38 mouse cellular contexts compared by ENCODE assay signal in the genomic region with DNA sequence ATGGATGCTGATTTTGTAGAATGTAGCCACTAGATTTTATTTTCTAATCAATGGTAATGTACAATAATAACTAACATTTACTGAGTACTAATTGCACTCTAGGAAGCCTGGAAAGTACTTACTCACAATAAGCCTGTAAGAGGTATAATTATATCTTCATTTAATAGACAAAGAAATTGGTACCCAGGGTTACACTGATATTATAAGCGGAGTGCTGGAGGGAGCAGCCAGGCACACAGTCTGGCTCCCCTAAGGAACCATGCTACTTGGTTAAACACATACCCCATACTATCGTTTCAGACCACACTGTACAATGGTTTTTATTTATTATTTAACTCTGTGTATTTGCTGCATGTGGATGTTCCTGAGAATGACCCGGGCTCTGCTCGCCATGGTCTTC. TPM values are rescaled to one million over a fixed set of nuclear protein-coding genes. Genes with fewer than 3 reads are reported as not detected.
A peak's percentile ranks its signal among the peaks of the same experiment; 100 is the strongest.
DNase-seq lines count a peak whose midpoint lies in the region; ATAC-seq and TF ChIP-seq lines count a peak whose summit lies in the region.
"Had no signal": no experiment of that assay in that cellular context is flagged by ENCODE, and none has a peak within 500 bp of the region (broad histone marks: within the 10 kb centered on the region; RNA-seq: fewer than 3 reads in every experiment).

No protein-coding gene starts in this region.

- H3K36me3 ChIP-seq in forebrain, embryonic 13.5 days (ENCODE audit: poor library complexity, severe bottlenecking) = no peaks in the 10 kb centered on the region
- H3K36me3 ChIP-seq in forebrain, embryonic 11.5 days (ENCODE audit: control insufficient read depth, insufficient read depth, low read length) = no peaks in the 10 kb centered on the region
- no peaks in the 10 kb centered on the region for H3K36me3 ChIP-seq in forebrain, embryonic 14.5 days (ENCODE audit: control insufficient read depth, insufficient read depth, low read length)
- no peaks in the 10 kb centered on the region for H3K36me3 ChIP-seq in forebrain, postnatal 0 days (ENCODE audit: insufficient read depth)
- no peaks in the 10 kb centered on the region for H3K36me3 ChIP-seq in liver, postnatal 0 days (replicated peaks; ENCODE audit: insufficient read depth, low read length)
- H3K36me3 ChIP-seq: embryonic facial prominence, embryonic 10.5 days; embryonic facial prominence, embryonic 13.5 days; G1E; hindbrain, embryonic 12.5 days had no signal

- H3K4me2 ChIP-seq in forebrain, embryonic 13.5 days = no peak overlapping the region
- no peak overlapping the region for H3K4me2 ChIP-seq in forebrain, embryonic 11.5 days (ENCODE audit: low read depth, low read length, severe bottlenecking)
- H3K4me2 ChIP-seq in forebrain, embryonic 14.5 days (ENCODE audit: low read length) = no peak overlapping the region
- no peak overlapping the region for H3K4me2 ChIP-seq in forebrain, postnatal 0 days (ENCODE audit: low read depth)
- H3K4me2 ChIP-seq in liver, postnatal 0 days (ENCODE audit: low read depth, low read length) = no peak overlapping the region
- H3K4me2 ChIP-seq: embryonic facial prominence, embryonic 13.5 days; heart, embryonic 11.5 days; hindbrain, embryonic 12.5 days had no signal

- ATAC-seq in forebrain, embryonic 13.5 days = peak; percentile 50; the same call in 1 of the 2 replicates
- ATAC-seq in forebrain, embryonic 11.5 days (replicated peaks; ENCODE audit: low FRiP score) = no peak
- peak; percentile 37; the same call in 1 of the 2 replicates for ATAC-seq in forebrain, embryonic 14.5 days
- ATAC-seq in forebrain, postnatal 0 days = peak; percentile 81
- ATAC-seq in frontal cortex, adult (ENCODE audit: low TSS enrichment) = no peak
- ATAC-seq in monocyte, adult 5-6 weeks (replicated peaks; ENCODE audit: insufficient number of reproducible peaks, low FRiP score, low TSS enrichment, poor library complexity, severe bottlenecking) = no peak
- no peak for ATAC-seq in liver, postnatal 0 days
- ATAC-seq: hindbrain, postnatal 0 days; inflammation-experienced regulatory T-cells, adult 6 months; intestine, embryonic 16.5 days; Patski had no signal

- H3K27ac ChIP-seq in forebrain, embryonic 13.5 days = no peak overlapping the region
- no peak overlapping the region for H3K27ac ChIP-seq in forebrain, embryonic 11.5 days (ENCODE audit: low read depth, low read length)
- H3K27ac ChIP-seq in forebrain, embryonic 14.5 days (ENCODE audit: low read depth, low read length) = no peak overlapping the region
- no peak overlapping the region for H3K27ac ChIP-seq in forebrain, postnatal 0 days (ENCODE audit: low read depth, low read length)
- no peak overlapping the region for H3K27ac ChIP-seq in liver, postnatal 0 days (ENCODE audit: low read depth)
- H3K27ac ChIP-seq: embryonic facial prominence, embryonic 10.5 days; embryonic facial prominence, embryonic 13.5 days; gastrocnemius, adult 2 months; hindbrain, embryonic 12.5 days; hindbrain, postnatal 0 days had no signal

- H3K27me3 ChIP-seq in forebrain, embryonic 13.5 days = peaks cover 29% of the 10 kb centered on the region
- H3K27me3 ChIP-seq in forebrain, embryonic 11.5 days (ENCODE audit: control insufficient read depth, insufficient read depth, low read length) = no peaks in the 10 kb centered on the region
- H3K27me3 ChIP-seq in forebrain, embryonic 14.5 days (replicated peaks; ENCODE audit: control insufficient read depth, insufficient read depth, low read length) = peaks cover 3% of the 10 kb centered on the region; the same call in 1 of the 2 replicates
- H3K27me3 ChIP-seq in forebrain, postnatal 0 days (ENCODE audit: insufficient read depth, low read length) = no peaks in the 10 kb centered on the region; the same call in 1 of the 2 replicates
- H3K27me3 ChIP-seq in liver, postnatal 0 days (ENCODE audit: insufficient read depth, low read length) = no peaks in the 10 kb centered on the region
- H3K27me3 ChIP-seq: CH12.LX; embryonic facial prominence, embryonic 13.5 days; hindbrain, embryonic 12.5 days had no signal

- H3K4me1 ChIP-seq in forebrain, embryonic 13.5 days = no peaks in the 10 kb centered on the region
- 0 out of 2 replicates have a peak, but pooled peaks cover 2% of the 10 kb centered on the region for H3K4me1 ChIP-seq in forebrain, embryonic 11.5 days (replicated peaks; ENCODE audit: control insufficient read depth, insufficient read depth, low read length)
- H3K4me1 ChIP-seq in forebrain, embryonic 14.5 days (ENCODE audit: control insufficient read depth, insufficient read depth, low read length) = no peaks in the 10 kb centered on the region
- H3K4me1 ChIP-seq in forebrain, postnatal 0 days (ENCODE audit: insufficient read depth) = no peaks in the 10 kb centered on the region
- H3K4me1 ChIP-seq in liver, postnatal 0 days (ENCODE audit: insufficient read depth) = no peaks in the 10 kb centered on the region
- H3K4me1 ChIP-seq: embryonic facial prominence, embryonic 10.5 days; embryonic facial prominence, embryonic 13.5 days; hindbrain, embryonic 12.5 days had no signal

- no peak for TF ChIP-seq CTCF in forebrain, postnatal 0 days (IDR thresholded peaks at IDR 0.05; ENCODE audit: low read depth)
- TF ChIP-seq CTCF in liver, postnatal 0 days (IDR thresholded peaks at IDR 0.05; ENCODE audit: low read depth) = no peak

- 83% methylated on average over 4 of the region's 4 CpGs for WGBS in forebrain, embryonic 13.5 days
- WGBS in forebrain, embryonic 11.5 days = 90% methylated on average over 4 of the region's 4 CpGs
- WGBS in forebrain, embryonic 14.5 days = 83% methylated on average over 4 of the region's 4 CpGs
- WGBS in forebrain, postnatal 0 days = 76% methylated on average over 4 of the region's 4 CpGs
- whole genome bisulfite sequencing in liver, postnatal 0 days (ENCODE audit: insufficient replicate concordance) = 72% methylated on average over 4 of the region's 4 CpGs

- H3K9ac ChIP-seq in forebrain, embryonic 13.5 days = no peak overlapping the region
- no peak overlapping the region for H3K9ac ChIP-seq in forebrain, embryonic 11.5 days (ENCODE audit: low read length)
- no peak overlapping the region for H3K9ac ChIP-seq in forebrain, embryonic 14.5 days (ENCODE audit: low read length)
- H3K9ac ChIP-seq in forebrain, postnatal 0 days = no peak overlapping the region
- no peak overlapping the region for H3K9ac ChIP-seq in liver, postnatal 0 days (replicated peaks)
- H3K9ac ChIP-seq: embryonic facial prominence, embryonic 13.5 days; hindbrain, embryonic 12.5 days had no signal

- no peaks in the 10 kb centered on the region for H3K9me3 ChIP-seq in forebrain, embryonic 13.5 days (replicated peaks)
- H3K9me3 ChIP-seq in forebrain, embryonic 11.5 days (ENCODE audit: control insufficient read depth, low read length) = no peaks in the 10 kb centered on the region
- no peaks in the 10 kb centered on the region for H3K9me3 ChIP-seq in forebrain, embryonic 14.5 days (replicated peaks; ENCODE audit: control insufficient read depth, low read length)
- no peaks in the 10 kb centered on the region for H3K9me3 ChIP-seq in forebrain, postnatal 0 days (ENCODE audit: low read length)
- no peaks in the 10 kb centered on the region for H3K9me3 ChIP-seq in liver, postnatal 0 days (ENCODE audit: low read length)
- H3K9me3 ChIP-seq: embryonic facial prominence, embryonic 10.5 days; embryonic facial prominence, embryonic 13.5 days; hindbrain, embryonic 12.5 days had no signal

- no peak for TF ChIP-seq EP300 in liver, postnatal 0 days (IDR thresholded peaks at IDR 0.05; ENCODE audit: low read depth)

- no peak for DNase-seq in forebrain, embryonic 11.5 days (ENCODE audit: low spot score)
- peak; percentile 13 for DNase-seq in brain, adult 2 months (ENCODE audit: low read depth, low spot score)
- DNase-seq in forebrain, embryonic 14.5 days (ENCODE audit: low spot score) = peak; percentile 38
- no peak for DNase-seq in forebrain, postnatal 0 days
- DNase-seq in liver, postnatal 0 days = no peak
- DNase-seq: adrenal gland, postnatal 10 days; adrenal gland, postnatal 36 days; B cell, adult 2 months; cerebellum, adult 11-12 months; cerebellum, adult 8-10 months; cerebellum, postnatal 10 days; cerebellum, postnatal 36 days; embryo, embryonic 11 days; gastrocnemius, adult 2 months; gastrocnemius, postnatal 14 days; heart, adult 11 months; kidney, adult 2 months had no signal

- H3K4me3 ChIP-seq in forebrain, embryonic 13.5 days = no peak overlapping the region
- H3K4me3 ChIP-seq in forebrain, embryonic 11.5 days (ENCODE audit: low read depth, low read length) = no peak overlapping the region
- H3K4me3 ChIP-seq in forebrain, embryonic 14.5 days (ENCODE audit: low read depth, low read length) = no peak overlapping the region
- H3K4me3 ChIP-seq in forebrain, postnatal 0 days (ENCODE audit: low read depth, low read length) = no peak overlapping the region
- no peak overlapping the region for H3K4me3 ChIP-seq in liver, postnatal 0 days (ENCODE audit: low read depth, low read length)
- H3K4me3 ChIP-seq: embryonic facial prominence, embryonic 10.5 days; embryonic facial prominence, embryonic 13.5 days; erythroblast, embryonic 14.5 days; gastrocnemius, adult 2 months; hindbrain, embryonic 12.5 days had no signal

RNA-seq across cellular contexts. Expression of a gene that starts 46.5 kb away (rescaled TPM):
- 13.6 and 38.7 TPM in 2 replicates for polyA plus RNA-seq in forebrain, embryonic 13.5 days (2015; fragmentation: Nextera tagmentation; extraction: Ambion mirVana)
- 34.9 and 37.0 TPM in 2 replicates for polyA plus RNA-seq in forebrain, embryonic 11.5 days (2014; fragmentation: Nextera tagmentation; extraction: Ambion mirVana)
- polyA plus RNA-seq in forebrain, embryonic 14.5 days (2014; fragmentation: Nextera tagmentation; extraction: Ambion mirVana) = 11.2 and 12.0 TPM in 2 replicates
- 6.1 and 19.7 TPM in 2 replicates for total RNA-seq in forebrain, postnatal 0 days (2014; rRNA removed)
- 4.5 and 10.0 TPM in 2 replicates for polyA plus RNA-seq in forebrain, postnatal 0 days (2015; fragmentation: Nextera tagmentation; extraction: Ambion mirVana)
- total RNA-seq in monocyte, adult 5-6 weeks (2017) = not detected in 3 replicates
- polyA plus RNA-seq in liver, postnatal 0 days (2015; fragmentation: Nextera tagmentation; extraction: Ambion mirVana) = not detected in 2 replicates
- total RNA-seq: adrenal gland, adult 18-20 months; adrenal gland, postnatal 10 days; adrenal gland, postnatal 36 days; CH12.LX; G1E; gastrocnemius, adult 2 months; gastrocnemius, postnatal 14 days; gastrocnemius, postnatal 4 days; heart, adult 8-10 months; heart, postnatal 25 days; hematopoietic stem cell, adult 5-6 weeks had no signal
- polyA plus RNA-seq: erythroblast, embryonic 14.5 days; G1E; heart, embryonic 11.5 days; heart, embryonic 14.5 days; heart, postnatal 0 days; hindbrain, postnatal 0 days; inflammation-experienced regulatory T-cells, adult 6 months; intestine, embryonic 16.5 days; kidney, adult 2 months; Patski had no signal

Comparison
In these comparisons a context has a peak if more than half of its experiments do, and no peak if none do; other contexts are left out.
1. ATAC-seq: peak in forebrain, embryonic 13.5 days (single experiment), forebrain, embryonic 14.5 days (single experiment) and forebrain, postnatal 0 days (single experiment); none in forebrain, embryonic 11.5 days (single experiment), frontal cortex, adult (single experiment), monocyte, adult 5-6 weeks (single experiment) and liver, postnatal 0 days (single experiment).
2. DNase-seq: peak in brain, adult 2 months (single experiment) and forebrain, embryonic 14.5 days (single experiment); none in forebrain, embryonic 11.5 days (single experiment), forebrain, postnatal 0 days (single experiment) and liver, postnatal 0 days (single experiment).